Mouse (Mus musculus): Measurements from ENCODE around the gene Sdhaf1.

Sdhaf1 gene

GRCm38 (mm10) chr7:30323795-30324194 lies at the start of gene Sdhaf1:
Gene Sdhaf1 (minus strand): TSS chr7:30323895.
- DNase-seq, result no peak

- DNase-seq, result no peak
Observed at GRCm38 (mm10) chr7:30367466-30367865, 43.8 kb upstream of the Sdhaf1 start.

- no peak for DNase-seq
Observed at GRCm38 (mm10) chr7:30363344-30363738, 39.6 kb upstream of the Sdhaf1 start.

- no peak for DNase-seq
Observed at GRCm38 (mm10) chr7:30362652-30363343, 39.1 kb upstream of the Sdhaf1 start, which contains the start of gene Lrfn3. Gene Lrfn3 (minus strand): TSS chr7:30362772.

- no peak for DNase-seq
Observed at GRCm38 (mm10) chr7:30360028-30360427, 36.3 kb upstream of the Sdhaf1 start.

GRCm38 (mm10) chr7:30359276-30359865 lies 35.7 kb upstream of the Sdhaf1 start:
- no peak for DNase-seq

GRCm38 (mm10) chr7:30358378-30359186 lies 34.9 kb upstream of the Sdhaf1 start:
- no peak for DNase-seq

- no peak for DNase-seq
Observed at GRCm38 (mm10) chr7:30354059-30354458, 30.4 kb upstream of the Sdhaf1 start.

GRCm38 (mm10) chr7:30353279-30353822 lies 29.7 kb upstream of the Sdhaf1 start:
- DNase-seq, result peak; percentile 63

GRCm38 (mm10) chr7:30347828-30348227 lies 24.1 kb upstream of the Sdhaf1 start:
- peak; percentile 68 for DNase-seq

GRCm38 (mm10) chr7:30346635-30347379 lies 23.1 kb upstream of the Sdhaf1 start:
- DNase-seq, result peak; percentile 66

GRCm38 (mm10) chr7:30339432-30340109 lies 15.9 kb upstream of the Sdhaf1 start:
- DNase-seq, result no peak

GRCm38 (mm10) chr7:30336384-30336783 lies 12.7 kb upstream of the Sdhaf1 start:
- peak; percentile 71 for DNase-seq

GRCm38 (mm10) chr7:30335688-30336087 lies 12.0 kb upstream of the Sdhaf1 start:
- DNase-seq, result no peak

- DNase-seq, result no peak
Observed at GRCm38 (mm10) chr7:30334563-30334962, 10.9 kb upstream of the Sdhaf1 start.

GRCm38 (mm10) chr7:30333436-30333835 lies 9.7 kb upstream of the Sdhaf1 start:
- DNase-seq, result peak; percentile 51

- DNase-seq, result no peak
Observed at GRCm38 (mm10) chr7:30332622-30333259, 9.0 kb upstream of the Sdhaf1 start.

GRCm38 (mm10) chr7:30331887-30332286 lies 8.2 kb upstream of the Sdhaf1 start:
- peak; percentile 79 for DNase-seq

GRCm38 (mm10) chr7:30328379-30328778 lies 4.7 kb upstream of the Sdhaf1 start:
- DNase-seq, result no peak

- DNase-seq, result no peak
Observed at GRCm38 (mm10) chr7:30327140-30327539, 3.4 kb upstream of the Sdhaf1 start.

- DNase-seq, result no peak
Observed at GRCm38 (mm10) chr7:30326427-30326826, 2.7 kb upstream of the Sdhaf1 start.

GRCm38 (mm10) chr7:30325364-30325763 lies 1.7 kb upstream of the Sdhaf1 start:
- DNase-seq, result peak; percentile 77

Data from thymus, postnatal 25 days (tissue).